Mouse (Mus musculus): ENCODE data around the gene Arhgdig. TPM values are rescaled to one million over a fixed set of nuclear protein-coding genes. Genes with fewer than 3 reads are reported as not detected.
A peak's percentile ranks its signal among the peaks of the same experiment; 100 is the strongest.

Gene Arhgdig
- polyA plus RNA-seq, 1 experiment from 2014 or later, result 4.3 TPM

DNA sequence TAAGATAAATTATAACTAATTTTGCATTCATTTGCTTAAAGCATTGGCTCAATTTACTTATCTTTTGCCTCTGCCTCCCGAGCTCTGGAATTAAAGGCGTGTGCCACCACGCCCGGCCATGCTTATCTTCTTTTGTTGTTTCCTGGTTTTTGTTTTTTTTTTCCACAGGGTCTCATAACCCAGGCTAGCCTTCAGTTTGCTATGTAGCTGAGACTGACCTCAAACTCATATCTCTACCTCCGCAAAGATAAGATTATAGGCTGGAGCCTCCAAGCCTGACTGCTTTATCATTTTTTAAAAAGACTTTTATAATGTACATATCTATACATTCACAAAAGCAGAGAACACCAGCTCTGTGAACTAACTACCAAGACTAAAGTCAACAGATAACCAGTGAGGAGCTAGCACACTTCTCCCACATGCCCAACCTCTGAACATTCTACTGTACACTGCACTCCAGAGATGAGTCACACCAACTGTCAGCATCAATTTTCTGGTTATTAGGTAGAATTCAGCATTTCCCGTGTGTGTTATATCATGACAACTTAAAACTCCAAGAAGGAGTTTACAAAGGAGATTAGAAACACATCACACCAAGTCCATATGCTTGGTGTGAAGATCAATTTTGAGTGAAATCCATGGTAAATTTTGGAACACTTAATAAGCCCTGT lies 32.7 kb upstream of the Arhgdig start:
- H3K36me3 ChIP-seq (ENCODE audit: control insufficient read depth, insufficient read depth, low read length), result no peaks in the 10 kb centered on the region
- H3K4me2 ChIP-seq (ENCODE audit: low read depth, low read length), result no peak overlapping the region
- H3K27me3 ChIP-seq (ENCODE audit: control insufficient read depth, insufficient read depth, low read depth, low read length), result no peaks in the 10 kb centered on the region
- H3K9ac ChIP-seq (ENCODE audit: low read length), result no peak overlapping the region
- no peaks in the 10 kb centered on the region for H3K9me3 ChIP-seq (ENCODE audit: control insufficient read depth, low read length)
- H3K4me3 ChIP-seq (ENCODE audit: low read length), result no peak overlapping the region
- no peak overlapping the region for H3K27ac ChIP-seq (ENCODE audit: low read length)
- WGBS, result 76% methylated on average over 6 of the region's 6 CpGs
- ATAC-seq (ENCODE audit: low read depth), result no peak
- H3K4me1 ChIP-seq (replicated peaks; ENCODE audit: control insufficient read depth, insufficient read depth, low read length), result no peaks in the 10 kb centered on the region; the same call in 1 of the 2 replicates

DNA sequence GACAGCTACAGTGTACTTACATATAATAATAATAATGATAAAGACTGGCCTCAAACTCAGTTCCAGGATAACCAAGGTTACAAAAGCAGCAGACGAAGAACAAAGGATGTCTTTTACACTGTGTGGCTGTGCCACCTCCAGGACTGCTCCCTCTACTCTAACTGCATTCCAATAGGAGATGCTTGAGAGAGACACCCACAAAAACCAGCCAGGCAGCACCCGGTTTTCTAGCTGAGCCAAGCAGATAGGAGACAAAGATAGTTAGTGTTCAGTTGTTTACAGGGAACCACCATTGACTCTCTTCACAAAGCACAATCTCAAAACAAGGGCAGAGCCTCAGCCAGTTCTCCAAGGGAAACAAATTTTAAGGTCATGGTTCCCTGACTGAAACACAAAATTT lies 32.0 kb upstream of the Arhgdig start:
- no peak overlapping the region for H3K27ac ChIP-seq (ENCODE audit: low read length)
- no peaks in the 10 kb centered on the region; the same call in 1 of the 2 replicates for H3K4me1 ChIP-seq (replicated peaks; ENCODE audit: control insufficient read depth, insufficient read depth, low read length)

DNA sequence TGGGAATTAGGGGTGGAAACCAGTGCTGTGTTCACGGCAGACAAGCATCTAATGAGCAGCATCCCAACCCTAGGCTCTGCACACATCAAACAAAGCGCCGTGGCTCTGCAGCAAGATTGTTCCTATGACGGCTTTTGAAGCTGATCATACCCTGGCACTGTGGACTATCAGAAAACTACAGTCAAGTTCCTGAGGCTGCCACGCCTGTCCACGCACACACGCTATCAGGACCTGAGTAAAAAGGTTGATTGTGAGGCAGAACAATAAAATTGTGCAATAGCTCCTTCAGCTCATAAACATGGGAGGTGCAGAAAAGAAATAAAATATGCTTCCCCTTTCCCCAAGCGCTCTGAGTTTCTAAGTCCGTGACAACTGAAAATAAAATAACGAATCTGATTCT lies 30.1 kb upstream of the Arhgdig start:
- WGBS, result 78% methylated on average over 10 of the region's 10 CpGs
- no peak overlapping the region for H3K27ac ChIP-seq (ENCODE audit: low read length)
- ATAC-seq (ENCODE audit: low read depth), result no peak
- no peak overlapping the region for H3K9ac ChIP-seq (ENCODE audit: low read length)
- H3K27me3 ChIP-seq (ENCODE audit: control insufficient read depth, insufficient read depth, low read depth, low read length), result no peaks in the 10 kb centered on the region
- no peaks in the 10 kb centered on the region for H3K9me3 ChIP-seq (ENCODE audit: control insufficient read depth, low read length)
- H3K4me1 ChIP-seq (replicated peaks; ENCODE audit: control insufficient read depth, insufficient read depth, low read length), result no peaks in the 10 kb centered on the region
- no peak overlapping the region for H3K4me3 ChIP-seq (ENCODE audit: low read length)
- no peak overlapping the region for H3K4me2 ChIP-seq (ENCODE audit: low read depth, low read length)
- no peaks in the 10 kb centered on the region for H3K36me3 ChIP-seq (ENCODE audit: control insufficient read depth, insufficient read depth, low read length)

More for the DNA sequence above, 32.0 kb upstream of the Arhgdig start:
- Histone ChIP-seq H3K4me2 (ENCODE audit: low read depth, low read length) (no peak overlapping the region), H3K36me3 (ENCODE audit: control insufficient read depth, insufficient read depth, low read length) (no peaks in the 10 kb centered on the region), H3K9me3 (ENCODE audit: control insufficient read depth, low read length) (no peaks in the 10 kb centered on the region), H3K9ac (ENCODE audit: low read length) (no peak overlapping the region), H3K27me3 (ENCODE audit: control insufficient read depth, insufficient read depth, low read depth, low read length) (no peaks in the 10 kb centered on the region), H3K4me3 (ENCODE audit: low read length) (no peak overlapping the region)
- WGBS, result 52% methylated on average over 2 of the region's 2 CpGs
- no peak for ATAC-seq (ENCODE audit: low read depth)

DNA sequence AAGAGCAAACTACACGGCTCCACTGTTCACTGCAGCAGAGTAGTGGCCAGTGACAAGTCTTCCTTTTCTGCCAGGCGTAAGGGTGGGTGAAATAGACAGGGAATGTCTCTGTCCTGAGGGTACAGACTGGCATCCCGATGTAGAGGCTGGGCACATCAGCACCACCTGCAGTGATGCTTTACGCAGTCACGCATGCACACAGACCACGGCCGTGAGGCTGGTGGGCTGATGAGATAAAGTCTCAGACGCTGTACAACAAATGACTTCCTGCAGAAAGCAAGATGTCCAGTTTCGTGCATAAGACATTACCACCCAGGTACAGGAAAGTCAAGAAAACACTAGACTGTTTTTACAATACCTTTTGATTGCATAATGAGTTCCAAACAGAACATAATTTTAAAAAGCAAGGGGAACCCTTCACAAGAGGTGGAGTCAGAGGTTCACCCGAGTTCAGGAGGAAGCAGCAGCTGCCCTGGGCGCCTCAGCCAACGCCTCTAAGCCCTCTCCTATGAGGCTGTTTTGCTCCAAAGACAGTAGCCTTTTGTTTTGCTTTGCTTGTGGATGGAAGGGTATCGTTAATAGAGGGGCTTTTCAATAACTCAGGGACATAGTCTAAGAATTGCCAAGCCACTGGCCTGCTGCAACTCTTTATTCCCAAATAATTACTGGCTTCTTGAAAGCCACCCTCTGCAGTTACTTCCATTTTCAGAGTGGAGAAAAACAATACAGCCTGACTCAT lies 27.7 kb upstream of the Arhgdig start:
- no peak for ATAC-seq (ENCODE audit: low read depth)
- H3K27me3 ChIP-seq (ENCODE audit: control insufficient read depth, insufficient read depth, low read depth, low read length), result no peaks in the 10 kb centered on the region
- H3K27ac ChIP-seq (ENCODE audit: low read length), result no peak overlapping the region
- no peak overlapping the region for H3K4me2 ChIP-seq (ENCODE audit: low read depth, low read length)
- H3K36me3 ChIP-seq (ENCODE audit: control insufficient read depth, insufficient read depth, low read length), result no peaks in the 10 kb centered on the region
- H3K9me3 ChIP-seq (ENCODE audit: control insufficient read depth, low read length), result no peaks in the 10 kb centered on the region
- 63% methylated on average over 13 of the region's 13 CpGs for WGBS
- H3K4me1 ChIP-seq (replicated peaks; ENCODE audit: control insufficient read depth, insufficient read depth, low read length), result no peaks in the 10 kb centered on the region
- no peak overlapping the region for H3K9ac ChIP-seq (ENCODE audit: low read length)
- no peak overlapping the region for H3K4me3 ChIP-seq (ENCODE audit: low read length)

DNA sequence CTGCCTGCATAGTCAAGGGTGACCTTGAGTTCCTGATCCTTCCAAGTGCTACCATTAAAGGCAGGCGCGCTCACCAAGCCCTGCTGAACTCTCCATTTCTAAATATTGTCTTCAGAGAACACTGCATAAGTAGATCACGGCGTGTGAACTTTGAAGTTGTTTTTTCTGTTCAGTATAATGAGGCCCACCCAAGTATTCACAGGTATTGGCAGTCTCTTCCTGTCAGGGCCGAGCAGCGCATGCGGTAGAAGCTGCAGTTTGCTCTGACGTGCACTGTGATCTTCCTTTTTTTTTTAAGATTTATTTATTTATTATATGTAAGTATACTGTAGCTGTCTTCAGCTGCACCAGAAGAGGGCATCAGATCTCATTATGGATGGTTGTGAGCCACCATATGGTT lies 26.8 kb upstream of the Arhgdig start:
- H3K4me1 ChIP-seq (replicated peaks; ENCODE audit: control insufficient read depth, insufficient read depth, low read length), result no peaks in the 10 kb centered on the region
- H3K4me2 ChIP-seq (ENCODE audit: low read depth, low read length), result no peak overlapping the region
- no peaks in the 10 kb centered on the region for H3K9me3 ChIP-seq (ENCODE audit: control insufficient read depth, low read length)
- no peak for ATAC-seq (ENCODE audit: low read depth)
- H3K4me3 ChIP-seq (ENCODE audit: low read length), result no peak overlapping the region
- no peaks in the 10 kb centered on the region for H3K27me3 ChIP-seq (ENCODE audit: control insufficient read depth, insufficient read depth, low read depth, low read length)
- H3K36me3 ChIP-seq (ENCODE audit: control insufficient read depth, insufficient read depth, low read length), result no peaks in the 10 kb centered on the region
- H3K27ac ChIP-seq (ENCODE audit: low read length), result no peak overlapping the region
- no peak overlapping the region for H3K9ac ChIP-seq (ENCODE audit: low read length)
- WGBS, result 77% methylated on average over 8 of the region's 8 CpGs

DNA sequence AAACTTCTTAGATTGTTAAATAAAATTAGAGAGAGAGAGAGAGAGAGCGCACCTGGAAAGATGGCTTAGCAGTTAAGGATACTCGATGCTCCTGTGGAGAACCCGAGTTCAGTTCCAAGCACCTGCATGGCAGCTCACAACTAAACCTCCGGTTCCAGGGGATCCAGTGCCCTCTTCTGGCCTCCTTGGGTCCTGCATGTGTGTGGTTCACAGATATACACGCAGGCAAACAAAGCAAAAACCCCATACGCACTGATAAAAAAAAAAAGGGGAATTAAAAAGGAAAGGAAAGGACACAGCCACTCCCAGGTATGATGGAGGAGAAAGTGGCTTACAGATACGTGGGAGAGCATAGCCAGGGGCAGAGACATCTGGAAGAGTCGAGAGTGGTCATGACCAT lies 25.3 kb upstream of the Arhgdig start:
- Histone ChIP-seq H3K9ac (ENCODE audit: low read length) (no peak overlapping the region), H3K9me3 (ENCODE audit: control insufficient read depth, low read length) (no peaks in the 10 kb centered on the region), H3K4me1 (replicated peaks; ENCODE audit: control insufficient read depth, insufficient read depth, low read length) (no peaks in the 10 kb centered on the region), H3K36me3 (ENCODE audit: control insufficient read depth, insufficient read depth, low read length) (no peaks in the 10 kb centered on the region), H3K4me3 (ENCODE audit: low read length) (no peak overlapping the region), H3K4me2 (ENCODE audit: low read depth, low read length) (no peak overlapping the region), H3K27me3 (ENCODE audit: control insufficient read depth, insufficient read depth, low read depth, low read length) (no peaks in the 10 kb centered on the region), H3K27ac (ENCODE audit: low read length) (no peak overlapping the region)
- ATAC-seq (ENCODE audit: low read depth), result no peak
- WGBS, result 72% methylated on average over 8 of the region's 8 CpGs

DNA sequence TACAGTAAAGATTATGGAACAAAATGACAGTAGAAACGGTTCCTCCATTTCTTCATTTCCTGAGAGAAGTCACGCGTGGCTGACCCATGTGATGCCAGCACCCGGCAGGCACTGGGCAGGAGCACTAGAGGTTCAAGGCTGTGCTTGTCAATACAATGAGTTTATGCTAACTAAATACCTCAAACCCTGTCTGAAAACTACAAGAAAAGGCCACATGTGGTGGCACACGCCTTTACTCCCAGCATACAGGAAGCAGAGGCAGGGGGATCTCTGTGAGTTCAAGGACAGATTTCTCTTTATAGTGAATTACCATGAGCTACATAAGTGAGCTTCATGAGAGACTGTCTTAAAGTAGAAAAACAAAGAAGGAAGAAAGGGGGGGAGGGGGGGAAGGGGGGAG lies 23.6 kb upstream of the Arhgdig start:
- Histone ChIP-seq H3K36me3 (ENCODE audit: control insufficient read depth, insufficient read depth, low read length) (no peaks in the 10 kb centered on the region), H3K9me3 (ENCODE audit: control insufficient read depth, low read length) (no peaks in the 10 kb centered on the region), H3K4me2 (ENCODE audit: low read depth, low read length) (no peak overlapping the region), H3K4me1 (replicated peaks; ENCODE audit: control insufficient read depth, insufficient read depth, low read length) (peaks cover under 1% of the 10 kb centered on the region; the same call in 1 of the 2 replicates), H3K9ac (ENCODE audit: low read length) (no peak overlapping the region), H3K27ac (ENCODE audit: low read length) (no peak overlapping the region), H3K27me3 (ENCODE audit: control insufficient read depth, insufficient read depth, low read depth, low read length) (no peaks in the 10 kb centered on the region), H3K4me3 (ENCODE audit: low read length) (no peak overlapping the region)
- WGBS, result 86% methylated on average over 5 of the region's 5 CpGs
- ATAC-seq (ENCODE audit: low read depth), result no peak

DNA sequence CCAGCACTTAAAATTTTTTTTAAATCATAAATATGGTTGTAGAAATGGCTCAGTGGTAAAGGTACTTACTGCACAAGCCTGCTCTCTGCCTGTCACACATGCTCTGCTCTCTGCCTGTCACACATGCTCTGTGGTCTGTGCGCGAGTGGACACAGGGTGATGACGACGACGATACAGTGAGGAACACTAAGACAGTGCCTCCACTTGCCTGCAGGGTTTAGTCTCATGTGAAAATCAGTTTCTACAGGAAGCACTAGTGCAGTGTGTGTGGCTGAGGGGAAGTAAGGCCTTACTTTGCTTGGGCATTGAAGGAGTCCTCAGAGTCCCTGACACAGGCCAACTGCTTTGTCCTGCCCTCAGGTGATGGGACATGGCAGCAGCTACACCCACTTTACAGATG lies 22.2 kb upstream of the Arhgdig start:
- Histone ChIP-seq H3K4me1 (replicated peaks; ENCODE audit: control insufficient read depth, insufficient read depth, low read length) (peaks cover 10% of the 10 kb centered on the region; the same call in 1 of the 2 replicates), H3K4me3 (ENCODE audit: low read length) (no peak overlapping the region), H3K27me3 (ENCODE audit: control insufficient read depth, insufficient read depth, low read depth, low read length) (no peaks in the 10 kb centered on the region), H3K4me2 (ENCODE audit: low read depth, low read length) (no peak overlapping the region), H3K9ac (ENCODE audit: low read length) (no peak overlapping the region), H3K27ac (ENCODE audit: low read length) (no peak overlapping the region), H3K9me3 (ENCODE audit: control insufficient read depth, low read length) (no peaks in the 10 kb centered on the region), H3K36me3 (ENCODE audit: control insufficient read depth, insufficient read depth, low read length) (no peaks in the 10 kb centered on the region)
- no peak for ATAC-seq (ENCODE audit: low read depth)
- 91% methylated on average over 5 of the region's 5 CpGs for whole genome bisulfite sequencing

DNA sequence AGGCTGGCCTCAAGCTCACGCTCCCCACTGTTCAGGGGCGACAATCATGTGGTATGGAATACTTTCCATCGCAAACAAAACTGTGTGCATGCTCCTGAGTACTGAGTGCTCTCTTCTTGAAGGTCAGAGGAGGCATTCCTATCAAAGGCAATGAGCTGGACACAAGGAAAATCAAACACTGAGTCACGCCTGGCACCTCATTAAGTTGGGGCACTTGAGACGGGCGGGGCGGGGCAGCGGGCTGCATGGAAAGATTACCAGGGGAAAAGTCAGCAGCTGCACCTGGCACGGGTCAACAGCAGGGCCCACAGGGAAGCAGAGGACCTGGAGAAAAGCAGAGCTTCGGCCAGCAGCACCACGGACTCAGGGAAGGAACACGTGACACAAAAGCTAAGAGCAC lies 17.6 kb upstream of the Arhgdig start:
- 48% methylated on average over 12 of the region's 12 CpGs for WGBS
- peak overlapping the region; percentile 61; the same call in 1 of the 2 replicates for H3K27ac ChIP-seq (ENCODE audit: low read length)
- peaks cover 13% of the 10 kb centered on the region for H3K4me1 ChIP-seq (replicated peaks; ENCODE audit: control insufficient read depth, insufficient read depth, low read length)
- no peak overlapping the region for H3K4me3 ChIP-seq (ENCODE audit: low read length)
- no peak overlapping the region for H3K4me2 ChIP-seq (ENCODE audit: low read depth, low read length)
- H3K27me3 ChIP-seq (ENCODE audit: control insufficient read depth, insufficient read depth, low read depth, low read length), result no peaks in the 10 kb centered on the region
- ATAC-seq (ENCODE audit: low read depth), result peak; percentile 82
- H3K36me3 ChIP-seq (ENCODE audit: control insufficient read depth, insufficient read depth, low read length), result no peaks in the 10 kb centered on the region
- no peak overlapping the region for H3K9ac ChIP-seq (ENCODE audit: low read length)
- no peaks in the 10 kb centered on the region for H3K9me3 ChIP-seq (ENCODE audit: control insufficient read depth, low read length)
